Mouse (Mus musculus) MEL (cell line): ENCODE data around the gene Rhoj.

ENCODE experiments used
- CHD1 ChIP-seq: IDR thresholded peaks from 2 replicates; pipeline ENCODE4 v1.6.1; 2012; ENCODE audit warnings: low read depth, mild to moderate bottlenecking, inconsistent platforms, low read length, improper control_type of control experiment
- CTCF ChIP-seq, 3 experiments: IDR thresholded peaks in 2 of 3; conservative IDR thresholded peaks in 1 of 3; 2 replicates each; pipeline ENCODE4 v1.5.1; 2011 to 2012; ENCODE audit warnings: low read length in 3 of 3, low read depth in 2 of 3, mild to moderate bottlenecking in 2 of 3, improper control_type of control experiment in 1 of 3, inconsistent platforms in 1 of 3, mixed read lengths in 1 of 3, moderate library complexity in 1 of 3; ENCODE audit not compliant: control insufficient read depth in 1 of 3, insufficient read depth in 1 of 3, poor library complexity in 1 of 3, severe bottlenecking in 1 of 3
- ELF1 ChIP-seq: IDR thresholded peaks from 2 replicates; pipeline ENCODE4 v1.6.1; 2014; ENCODE audit warnings: low read depth, mild to moderate bottlenecking, inconsistent platforms, low read length, improper control_type of control experiment, moderate library complexity
- EP300 ChIP-seq, 2 experiments: IDR thresholded peaks; 2 replicates each; pipeline ENCODE4 v1.6.1; 2011; ENCODE audit warnings: improper control_type of control experiment in 2 of 2, low read length in 2 of 2, low read depth in 1 of 2, mild to moderate bottlenecking in 1 of 2
- GATA1 ChIP-seq: IDR thresholded peaks from 2 replicates; pipeline ENCODE4 v1.6.1; 2011; ENCODE audit warnings: low read depth, low read length, improper control_type of control experiment
- NRF1 ChIP-seq: IDR thresholded peaks from 2 replicates; pipeline ENCODE4 v1.6.1; 2014; ENCODE audit warnings: low read depth, mild to moderate bottlenecking, inconsistent platforms, low read length, improper control_type of control experiment, moderate library complexity; ENCODE audit not compliant: poor library complexity, insufficient read depth, severe bottlenecking
- POLR2A ChIP-seq, 2 experiments: IDR thresholded peaks; 2 replicates each; pipeline ENCODE4 v1.6.1; 2011 to 2012; ENCODE audit warnings: low read length in 2 of 2, mild to moderate bottlenecking in 2 of 2, control low read depth in 1 of 2, improper control_type of control experiment in 1 of 2, low read depth in 1 of 2, moderate library complexity in 1 of 2; ENCODE audit not compliant: control insufficient read depth in 1 of 2, insufficient read depth in 1 of 2, poor library complexity in 1 of 2
- POLR2AphosphoS2 ChIP-seq: IDR thresholded peaks from 2 replicates; pipeline ENCODE4 v1.6.1; 2011; ENCODE audit warnings: low read length, improper control_type of control experiment
- RCOR1 ChIP-seq: IDR thresholded peaks from 2 replicates; pipeline ENCODE4 v1.6.1; 2012; ENCODE audit warnings: low read depth, mild to moderate bottlenecking, inconsistent platforms, low read length, improper control_type of control experiment
- SIN3A ChIP-seq: IDR thresholded peaks from 2 replicates; pipeline ENCODE4 v1.6.1; 2012; ENCODE audit warnings: low read length, improper control_type of control experiment, inconsistent platforms
- TBP ChIP-seq: IDR thresholded peaks from 2 replicates; pipeline ENCODE4 v1.8.0; 2011; ENCODE audit warnings: low read depth, low read length, improper control_type of control experiment
- UBTF ChIP-seq: IDR thresholded peaks from 2 replicates; pipeline ENCODE4 v1.6.1; 2012; ENCODE audit warnings: low read depth, mild to moderate bottlenecking, inconsistent platforms, low read length, improper control_type of control experiment, moderate library complexity, borderline replicate concordance; ENCODE audit not compliant: insufficient read depth
- USF1 ChIP-seq: IDR thresholded peaks from 2 replicates; pipeline ENCODE4 v1.6.1; 2014; ENCODE audit warnings: low read depth, mild to moderate bottlenecking, inconsistent platforms, low read length, improper control_type of control experiment, moderate library complexity
- ZC3H11A ChIP-seq: IDR thresholded peaks from 2 replicates; pipeline ENCODE4 v1.6.1; 2012; ENCODE audit warnings: low read depth, mild to moderate bottlenecking, inconsistent platforms, low read length, improper control_type of control experiment

DNA sequence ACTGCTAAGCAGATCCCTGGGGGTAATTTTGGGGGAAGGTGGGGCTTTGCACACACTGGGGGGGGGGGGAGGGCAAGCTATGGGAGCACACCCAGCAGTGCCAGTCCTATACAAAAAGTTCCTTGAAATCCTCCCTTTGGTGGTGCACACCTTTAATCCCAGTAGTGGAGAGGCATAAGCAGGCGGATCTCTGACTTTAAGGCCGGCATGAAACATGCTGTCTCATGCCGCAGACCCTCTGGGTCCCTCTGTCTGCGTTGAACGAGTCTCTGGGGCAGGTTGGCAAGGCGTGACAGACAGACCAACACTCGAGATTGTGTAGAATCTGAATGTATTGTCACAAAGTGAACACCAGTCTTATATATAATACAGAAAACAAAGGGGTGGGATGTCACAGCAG, 40.4 kb downstream of the Rhoj start:
- TF ChIP-seq SIN3A = no peak
- no peak for TF ChIP-seq ZC3H11A
- no peak for TF ChIP-seq CHD1
- no peak for TF ChIP-seq POLR2A (IDR thresholded peaks at IDR 0.05; ENCODE audit: control insufficient read depth in 1 of 2, insufficient read depth in 1 of 2, low read depth in 1 of 2, low read length in 2 of 2, poor library complexity in 1 of 2)
- no peak for TF ChIP-seq TBP
- TF ChIP-seq EP300 (IDR thresholded peaks at IDR 0.05; ENCODE audit: low read depth in 1 of 2, low read length in 2 of 2) = no peak
- TF ChIP-seq CTCF (IDR thresholded peaks at IDR 0.05 in 2 of 3, conservative IDR thresholded peaks at IDR 0.05 in 1 of 3; ENCODE audit: control insufficient read depth in 1 of 3, insufficient read depth in 1 of 3, low read depth in 2 of 3, low read length in 3 of 3, poor library complexity in 1 of 3, severe bottlenecking in 1 of 3) = no peak
- TF ChIP-seq GATA1 = no peak
- TF ChIP-seq POLR2AphosphoS2 = no peak
- no peak for TF ChIP-seq RCOR1
- TF ChIP-seq USF1 = no peak
- no peak for TF ChIP-seq ELF1
- no peak for TF ChIP-seq NRF1
- no peak for TF ChIP-seq UBTF
